Mouse (Mus musculus): ENCODE measurements around the gene Tescl. TPM values are rescaled to one million over a fixed set of nuclear protein-coding genes. Genes with fewer than 3 reads are reported as not detected.

The Tescl gene
- not detected for total RNA-seq (2021)
- long read RNA-seq, experiment 1 = 0 reads
- long read RNA-seq, experiment 2 = 0 reads

GRCm38 (mm10) chr7:24333304-24333986 lies at the start of gene Tescl:
Gene Tescl, minus strand, starts transcription at chr7:24333936.
- no peak for DNase-seq

GRCm38 (mm10) chr7:24382730-24383372 lies 49.1 kb upstream of the Tescl start:
- DNase-seq = no peak

- no peak for DNase-seq
Observed at GRCm38 (mm10) chr7:24380370-24380769, 46.6 kb upstream of the Tescl start.

- no peak for DNase-seq
Observed at GRCm38 (mm10) chr7:24379934-24380333, 46.2 kb upstream of the Tescl start.

- DNase-seq = no peak
Observed at GRCm38 (mm10) chr7:24378049-24378701, 44.4 kb upstream of the Tescl start.

GRCm38 (mm10) chr7:24377091-24377865 lies 43.5 kb upstream of the Tescl start:
- DNase-seq = peak; percentile 41

- DNase-seq = no peak
Observed at GRCm38 (mm10) chr7:24376456-24376855, 42.7 kb upstream of the Tescl start.

- DNase-seq = peak; percentile 31
Observed at GRCm38 (mm10) chr7:24373538-24374379, 40.0 kb upstream of the Tescl start.

- DNase-seq = no peak
Observed at GRCm38 (mm10) chr7:24372786-24373185, 39.0 kb upstream of the Tescl start.

GRCm38 (mm10) chr7:24372300-24372699 lies 38.6 kb upstream of the Tescl start:
- no peak for DNase-seq

- DNase-seq = no peak
Observed at GRCm38 (mm10) chr7:24371809-24372145, 38.0 kb upstream of the Tescl start.

GRCm38 (mm10) chr7:24371012-24371808 lies 37.5 kb upstream of the Tescl start:
- no peak for DNase-seq

GRCm38 (mm10) chr7:24369731-24370541 lies 36.2 kb upstream of the Tescl start, which contains the start of gene Kcnn4:
Gene Kcnn4, plus strand, starts transcription at chr7:24370263.
- DNase-seq = no peak

GRCm38 (mm10) chr7:24368946-24369345 lies 35.2 kb upstream of the Tescl start:
- DNase-seq = no peak

- no peak for DNase-seq
Observed at GRCm38 (mm10) chr7:24368226-24368625, 34.5 kb upstream of the Tescl start.

GRCm38 (mm10) chr7:24366716-24367632 lies 33.2 kb upstream of the Tescl start:
- DNase-seq = no peak

- DNase-seq = no peak
Observed at GRCm38 (mm10) chr7:24365258-24366014, 31.7 kb upstream of the Tescl start.

- peak; percentile 85 for DNase-seq
Observed at GRCm38 (mm10) chr7:24364827-24365226, 31.1 kb upstream of the Tescl start.
